Mouse (Mus musculus): ENCODE results near the gene Ahnak2.

Gene Ahnak2

DNA sequence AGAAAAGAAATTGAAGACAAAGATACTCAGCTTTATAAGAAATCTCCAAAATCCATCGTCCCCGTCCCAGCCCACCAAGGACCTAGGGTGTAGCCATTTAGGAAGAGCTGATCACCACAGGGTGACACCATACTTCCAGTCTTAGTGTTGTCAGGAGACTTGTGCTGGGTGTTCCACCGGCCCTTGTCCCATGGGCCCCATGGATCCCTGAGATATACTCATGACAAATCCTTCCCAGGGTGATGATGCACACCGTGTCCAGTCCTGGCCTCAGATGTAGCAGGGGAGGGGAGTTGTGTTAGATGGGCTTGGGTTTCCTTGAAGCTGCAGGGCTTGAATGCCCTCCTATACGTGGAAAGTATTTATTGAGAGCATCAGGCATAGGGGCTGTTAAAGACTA, 44.6 kb downstream of the Ahnak2 start:
- DNase-seq, result no peak

DNA sequence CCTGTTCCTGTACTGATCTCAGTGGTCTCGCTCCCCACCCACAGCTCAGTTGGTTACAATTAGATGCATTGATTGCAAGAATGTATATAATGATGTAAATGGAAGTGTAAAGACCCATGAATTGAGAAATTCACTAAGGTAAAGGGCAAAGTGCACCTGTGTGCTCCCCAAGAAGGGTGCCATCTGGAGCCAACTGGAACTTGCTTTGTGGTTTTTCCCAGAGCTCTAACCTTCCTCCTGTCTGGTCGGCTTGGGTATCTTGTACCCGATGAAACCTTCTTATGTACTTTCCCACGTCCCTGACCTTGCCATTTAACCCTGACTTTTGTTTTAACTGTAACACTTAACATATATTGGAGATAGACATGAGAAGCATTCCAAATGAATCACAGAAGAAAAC, 46.6 kb downstream of the Ahnak2 start:
- no peak for DNase-seq

DNA sequence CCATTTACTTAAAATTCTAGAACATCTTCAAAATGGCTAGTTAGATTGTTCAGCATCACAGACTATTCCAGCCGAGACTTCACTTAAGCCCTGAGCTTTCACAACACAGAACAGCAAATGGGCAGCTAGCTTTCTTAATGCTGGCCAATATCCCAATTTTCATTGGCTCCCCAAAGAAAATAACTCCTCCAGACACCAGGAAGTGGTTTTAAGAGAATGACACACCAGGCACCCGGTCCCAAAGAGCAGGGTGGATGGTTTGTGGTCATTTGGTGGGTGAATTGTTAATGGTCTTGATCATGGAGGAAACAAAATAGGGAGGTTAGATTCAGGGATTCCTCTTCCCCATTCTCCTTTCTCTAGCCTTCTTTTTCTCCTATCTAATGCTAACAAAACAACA, 50.1 kb downstream of the Ahnak2 start:
- DNase-seq, result no peak

DNA sequence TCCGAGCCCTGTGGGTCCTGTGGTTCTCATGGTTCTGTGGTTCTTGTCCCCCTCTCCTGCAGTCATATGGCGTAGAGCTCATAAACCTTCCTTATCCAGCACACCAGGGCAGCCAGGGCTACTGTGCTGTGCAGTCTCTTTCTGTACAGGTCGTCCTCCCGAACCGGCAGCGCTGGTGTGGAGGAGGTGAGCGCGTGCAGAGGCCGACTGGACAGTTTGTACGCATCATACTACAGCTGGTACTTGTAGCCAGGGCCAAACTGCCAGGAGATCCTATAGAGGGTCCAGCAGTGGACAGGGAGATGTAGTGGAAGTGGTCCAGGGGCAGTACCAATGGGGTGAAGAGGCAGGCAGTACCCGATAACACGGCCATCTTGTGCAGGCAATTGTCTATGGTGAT, 51.5 kb downstream of the Ahnak2 start:
- no peak for DNase-seq

DNA sequence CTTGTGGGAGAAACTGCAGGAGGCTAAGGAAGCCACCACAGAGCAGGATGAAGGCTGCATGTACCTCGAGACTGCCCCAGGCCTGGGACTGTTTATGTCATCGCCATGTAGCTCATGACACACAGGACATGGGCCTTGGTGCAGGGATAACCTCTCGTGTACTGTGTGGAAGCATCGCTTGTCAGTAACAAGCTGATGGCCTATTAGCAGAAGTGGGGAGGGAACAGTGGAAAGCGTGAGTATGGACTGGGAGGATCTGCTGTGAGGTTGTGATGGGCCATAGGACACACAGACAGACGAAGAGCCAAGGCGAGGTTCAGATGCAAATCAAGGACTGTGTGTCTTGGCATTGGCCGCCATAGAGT, 54.9 kb downstream of the Ahnak2 start:
- DNase-seq, result no peak

DNA sequence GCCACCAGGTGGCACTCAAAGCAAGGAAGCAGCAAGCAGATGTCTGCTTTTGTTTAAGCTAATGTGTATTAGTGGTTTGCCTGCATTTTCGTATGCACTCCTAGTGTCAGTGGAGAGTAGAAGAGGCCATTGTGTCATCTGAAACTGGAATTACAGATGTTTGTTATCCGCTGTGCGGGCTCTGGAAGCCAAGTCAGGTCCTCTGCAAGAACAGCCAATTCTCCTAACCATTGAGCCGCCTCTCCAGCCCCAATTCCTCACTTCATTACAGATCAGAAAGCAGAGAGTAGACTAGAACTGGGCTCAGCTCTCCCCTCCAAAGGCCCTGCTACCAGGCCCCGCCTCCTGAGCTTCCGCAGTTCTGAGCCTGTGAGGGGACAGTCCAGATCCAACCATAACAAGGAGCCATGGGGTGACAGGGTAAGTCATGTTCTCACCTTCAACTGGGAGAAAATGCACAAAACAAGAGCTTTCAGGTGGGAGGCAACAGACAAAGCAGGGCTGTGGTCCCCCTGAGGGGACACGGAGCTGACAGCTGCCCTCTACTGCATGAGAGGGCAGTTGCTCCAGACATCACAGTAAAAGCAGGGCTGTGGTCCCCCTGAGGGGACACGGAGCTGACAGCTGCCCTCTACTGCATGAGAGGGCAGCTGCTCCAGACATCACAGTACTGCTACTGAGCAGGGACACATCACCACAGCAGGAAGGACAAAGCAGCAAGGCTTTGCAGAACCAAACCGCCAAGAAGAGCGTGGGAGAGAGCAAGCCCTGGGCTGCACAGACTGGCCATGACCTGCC, 55.5 kb downstream of the Ahnak2 start:
- no peak for DNase-seq

DNA sequence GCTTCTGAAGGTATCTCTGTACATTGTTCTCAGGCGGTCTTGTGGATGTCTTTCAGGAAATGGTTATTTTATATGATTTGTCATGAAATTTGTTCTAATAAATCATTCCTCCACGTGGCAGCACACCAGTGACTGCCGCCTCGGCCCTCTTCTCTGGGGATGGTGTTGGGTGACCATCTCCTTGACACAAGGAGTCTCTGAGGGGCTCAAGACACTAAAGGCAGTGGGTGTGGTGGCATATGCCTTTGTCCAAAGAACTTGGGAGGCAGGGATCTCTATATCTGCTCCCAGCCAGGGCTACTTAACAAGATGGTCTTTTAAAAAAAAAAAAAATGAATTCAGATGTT, 56.0 kb downstream of the Ahnak2 start:
- no peak for DNase-seq

DNA sequence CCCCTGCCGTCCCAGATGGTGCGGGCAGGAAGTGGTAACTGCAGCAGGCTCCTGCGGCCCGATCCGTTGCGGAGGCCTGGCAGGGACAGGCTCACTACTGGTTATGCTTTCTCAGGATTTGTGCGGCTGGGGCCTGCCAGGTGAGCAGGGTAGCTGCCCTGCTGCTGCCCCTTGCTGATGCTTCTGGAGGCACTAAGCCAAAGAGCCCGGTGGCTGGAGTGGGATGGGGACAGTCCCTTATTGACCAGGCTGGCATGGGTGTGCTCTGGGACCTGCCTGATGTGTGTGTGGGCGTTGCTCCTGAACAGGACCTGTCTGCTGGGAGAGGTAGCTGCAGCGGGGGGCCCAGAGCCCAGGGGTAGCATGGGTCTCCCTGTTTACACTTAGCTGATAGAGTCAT, 56.7 kb downstream of the Ahnak2 start:
- no peak for DNase-seq

DNA sequence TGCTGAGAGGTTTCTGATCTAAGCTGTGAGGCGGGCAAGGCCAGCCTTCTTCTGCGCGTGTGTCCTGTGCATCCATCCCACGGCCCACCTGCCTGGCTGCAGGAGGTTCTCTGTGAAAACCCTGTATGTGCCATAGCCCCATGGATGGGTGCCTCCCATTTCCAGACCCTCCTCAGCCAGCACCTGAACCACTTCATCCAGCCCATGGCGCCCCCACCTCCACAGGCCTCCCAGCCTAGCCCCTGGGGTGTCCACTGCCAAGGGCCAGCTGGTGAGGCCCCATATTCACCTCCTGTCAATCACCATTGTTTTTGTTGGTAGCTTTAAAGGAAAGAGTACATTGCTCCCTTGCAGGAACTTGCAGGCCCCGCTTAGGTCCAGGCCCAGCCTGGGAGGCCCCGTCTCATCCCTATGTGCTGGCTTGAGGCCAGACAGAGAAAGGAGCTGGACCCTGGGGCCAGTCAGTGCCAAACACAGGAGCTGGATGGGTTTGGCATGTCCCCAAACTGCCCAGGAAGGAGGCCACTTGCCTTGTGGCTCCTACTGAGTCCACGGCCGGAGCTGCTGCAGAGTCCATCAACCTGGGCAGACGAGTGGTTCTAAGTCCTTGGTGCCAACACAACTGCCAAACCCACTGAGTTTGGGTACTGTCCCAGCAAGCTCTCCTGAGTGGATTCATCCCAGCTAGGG, 57.4 kb downstream of the Ahnak2 start:
- DNase-seq, result no peak

DNA sequence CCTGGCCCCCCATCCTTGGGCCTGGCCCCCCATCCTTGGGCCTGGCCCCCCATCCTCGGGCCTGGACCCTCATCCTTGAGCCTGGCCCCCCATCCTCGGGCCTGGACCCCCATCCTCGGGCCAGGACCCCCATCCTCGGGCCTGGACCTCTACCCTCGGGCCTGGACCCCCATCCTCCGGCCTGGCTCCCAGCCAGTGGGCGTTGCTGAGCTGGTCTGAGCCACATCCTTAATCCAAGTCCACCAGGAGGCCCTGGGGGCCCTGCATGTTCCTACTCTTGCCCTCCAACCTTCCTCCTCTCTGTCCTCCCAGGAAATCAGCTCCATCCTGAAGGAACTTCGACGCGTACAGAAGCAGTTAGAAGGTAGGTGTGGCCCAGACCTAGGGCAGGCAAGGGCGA, 58.2 kb downstream of the Ahnak2 start:
- DNase-seq, result no peak

DNA sequence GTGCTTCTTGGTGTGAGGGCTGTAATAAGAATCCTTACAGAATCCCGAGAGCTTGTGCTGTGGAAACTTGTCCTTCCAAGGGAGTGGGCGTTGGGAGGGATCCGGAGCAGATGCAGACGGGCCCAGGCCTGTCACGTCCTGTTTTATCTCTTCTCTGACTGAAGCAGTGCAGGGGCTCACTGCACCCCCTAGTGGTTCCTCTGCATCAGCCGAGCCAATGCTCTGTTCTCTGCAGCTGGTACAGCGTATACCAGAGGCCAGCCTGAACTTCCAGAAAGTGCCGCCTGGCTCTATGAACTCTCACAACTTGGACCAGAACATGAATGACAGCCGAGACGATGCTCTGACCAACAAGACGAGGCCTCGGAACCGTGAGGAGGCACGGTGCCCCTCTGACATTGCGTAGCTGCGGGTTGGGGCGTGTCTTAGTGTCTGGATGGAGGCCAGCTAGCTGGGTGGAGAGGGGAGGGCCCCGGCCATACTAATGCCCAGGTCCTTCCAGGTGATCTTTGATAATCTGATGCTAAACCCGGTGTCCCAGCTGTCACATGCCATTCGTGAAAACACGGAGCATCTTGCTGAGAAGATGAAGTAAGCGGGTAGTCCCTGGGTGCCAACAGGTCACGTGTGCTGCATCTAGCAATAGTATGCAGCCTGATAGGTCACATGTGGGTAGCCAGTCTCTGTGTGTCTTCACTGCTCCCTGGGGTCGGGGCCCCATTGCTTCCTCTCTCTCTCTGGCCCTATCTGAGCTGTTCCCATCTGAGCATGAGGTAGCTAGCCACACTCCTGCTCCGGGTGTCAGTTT, 59.1 kb downstream of the Ahnak2 start:
- DNase-seq, result peak; percentile 64 to 80

DNA sequence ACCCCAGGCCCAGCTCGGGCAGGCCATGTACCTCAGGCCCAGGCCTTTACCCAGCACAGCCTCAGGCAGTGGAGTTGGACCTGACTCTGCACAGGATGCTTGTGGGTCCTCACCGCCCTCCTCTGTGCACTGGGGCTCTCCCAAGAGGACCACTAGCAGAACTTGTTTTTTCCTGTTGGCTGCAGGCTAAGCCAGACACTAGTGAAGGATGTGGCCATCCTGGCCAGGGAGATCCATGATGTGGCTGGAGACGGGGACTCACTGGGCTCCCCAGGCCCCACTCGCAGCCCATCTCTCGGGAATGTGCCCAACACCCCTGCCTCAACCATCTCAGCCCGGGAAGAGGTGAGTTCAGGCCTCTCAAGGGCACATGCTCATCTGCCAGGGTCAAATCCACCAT, 59.7 kb downstream of the Ahnak2 start:
- DNase-seq, result no peak

DNA sequence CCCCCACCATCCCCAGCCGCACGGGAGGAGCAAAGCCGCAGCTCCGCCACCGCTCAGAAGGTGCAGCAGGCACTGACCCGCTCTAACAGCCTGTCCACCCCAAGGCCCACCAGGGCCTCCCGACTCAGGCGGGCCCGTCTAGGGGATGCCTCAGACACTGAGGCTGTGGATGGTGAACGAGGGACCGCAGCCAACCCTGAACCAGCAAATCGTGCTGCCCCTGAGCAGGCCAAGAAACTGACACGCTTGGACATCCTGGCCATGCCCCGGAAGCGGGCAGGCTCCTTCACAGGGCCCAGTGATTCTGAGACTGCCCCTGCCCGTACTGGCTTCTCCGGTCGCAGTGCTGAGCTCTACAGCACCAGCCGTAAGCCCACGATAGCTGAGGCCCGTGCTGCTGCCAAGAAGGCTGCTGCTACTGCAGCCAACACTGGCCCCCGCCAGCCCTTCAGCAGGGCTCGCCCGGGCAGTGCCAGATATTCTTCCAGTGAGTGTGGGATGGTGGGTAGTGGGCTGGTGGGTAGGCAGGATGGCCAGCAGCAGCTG, 63.4 kb downstream of the Ahnak2 start:
- no peak for DNase-seq

DNA sequence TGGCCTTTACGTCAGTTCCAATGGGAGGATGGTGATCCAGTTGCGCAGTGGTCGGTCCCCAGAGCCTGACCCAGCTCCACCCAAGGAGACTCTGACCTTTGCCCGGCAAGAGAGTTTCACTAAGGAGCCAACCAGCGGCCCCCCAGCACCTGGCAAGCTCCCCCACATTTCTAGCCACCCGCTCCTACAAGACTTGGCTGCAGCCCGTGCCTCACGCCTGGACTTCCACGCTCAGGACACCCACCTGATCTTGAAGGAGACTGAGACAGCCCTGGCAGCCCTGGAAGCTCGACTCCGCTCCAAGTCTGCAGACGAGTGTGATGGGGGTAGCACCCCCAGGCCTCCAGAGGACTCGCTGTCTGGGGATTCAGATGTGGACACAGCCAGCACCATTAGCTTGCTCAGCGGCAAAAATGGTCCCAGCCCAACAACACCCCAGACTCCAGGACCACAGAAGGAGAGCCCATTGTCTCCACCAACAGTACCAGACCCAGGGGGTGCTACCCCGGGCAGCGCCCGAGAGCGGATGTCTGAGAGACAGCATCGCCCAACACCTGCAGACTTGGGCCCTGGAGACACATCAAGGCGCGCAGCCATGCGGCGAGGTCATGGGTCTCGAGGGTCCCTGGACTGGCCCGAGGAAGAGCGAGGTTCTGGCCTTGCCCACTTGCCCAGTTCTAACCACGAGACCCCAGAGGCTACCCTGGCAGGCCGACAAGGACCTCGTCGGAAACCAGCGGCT, 64.0 kb downstream of the Ahnak2 start:
- no peak for DNase-seq

DNA sequence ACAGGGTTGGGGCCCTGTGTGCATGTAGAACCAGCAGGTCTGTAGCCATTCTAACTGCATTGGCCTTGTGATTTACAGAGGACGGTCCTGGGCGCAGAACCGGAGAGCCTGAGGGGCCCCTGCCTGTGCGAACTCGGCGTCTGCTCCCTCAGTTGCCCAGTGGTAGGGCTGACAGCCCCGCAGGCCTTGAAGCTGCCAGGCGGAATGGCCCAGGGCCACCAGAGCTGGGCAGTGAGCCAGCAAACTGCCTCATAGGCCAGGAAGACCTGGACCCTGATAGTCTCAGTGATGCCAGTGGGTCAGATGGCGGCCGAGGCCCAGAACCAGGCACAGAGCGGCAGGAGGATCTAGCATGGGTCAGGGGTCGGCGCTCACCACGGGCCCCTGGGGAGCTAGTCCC, 64.7 kb downstream of the Ahnak2 start:
- DNase-seq, result peak; percentile 66 to 78

DNA sequence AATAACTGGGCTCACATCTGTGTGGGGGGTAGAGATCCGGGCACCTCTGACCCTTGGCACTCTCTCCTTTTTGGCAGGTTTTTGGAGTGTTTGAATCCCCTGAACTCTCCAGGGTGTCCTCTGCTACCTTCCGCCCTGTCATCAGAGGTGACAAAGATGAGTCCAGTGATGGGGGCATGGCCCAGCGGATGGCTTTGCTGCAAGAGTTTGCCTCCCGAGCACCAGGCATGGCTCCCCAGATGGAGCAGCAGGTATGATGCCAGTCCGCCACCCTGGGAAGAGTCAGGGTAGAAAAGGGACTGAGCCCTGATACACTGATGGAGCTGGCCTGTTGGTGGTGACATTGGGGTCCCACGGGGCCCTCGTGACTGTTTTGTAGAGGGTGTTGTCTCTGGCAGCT, 65.4 kb downstream of the Ahnak2 start:
- no peak for DNase-seq

DNA sequence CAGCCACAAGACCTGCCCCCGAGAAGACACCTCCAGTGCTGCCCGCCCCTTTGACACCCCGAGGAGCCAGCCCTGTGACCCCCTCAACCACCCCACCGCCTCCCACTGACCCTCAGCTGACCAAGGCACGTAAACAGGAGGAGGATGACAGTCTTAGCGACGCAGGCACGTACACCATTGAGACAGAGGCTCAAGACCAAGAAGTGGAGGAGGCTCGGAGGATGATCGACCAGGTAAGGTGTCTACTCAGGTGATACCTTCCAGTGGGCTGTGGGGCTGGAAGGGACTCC, 65.9 kb downstream of the Ahnak2 start:
- DNase-seq, result no peak

DNA sequence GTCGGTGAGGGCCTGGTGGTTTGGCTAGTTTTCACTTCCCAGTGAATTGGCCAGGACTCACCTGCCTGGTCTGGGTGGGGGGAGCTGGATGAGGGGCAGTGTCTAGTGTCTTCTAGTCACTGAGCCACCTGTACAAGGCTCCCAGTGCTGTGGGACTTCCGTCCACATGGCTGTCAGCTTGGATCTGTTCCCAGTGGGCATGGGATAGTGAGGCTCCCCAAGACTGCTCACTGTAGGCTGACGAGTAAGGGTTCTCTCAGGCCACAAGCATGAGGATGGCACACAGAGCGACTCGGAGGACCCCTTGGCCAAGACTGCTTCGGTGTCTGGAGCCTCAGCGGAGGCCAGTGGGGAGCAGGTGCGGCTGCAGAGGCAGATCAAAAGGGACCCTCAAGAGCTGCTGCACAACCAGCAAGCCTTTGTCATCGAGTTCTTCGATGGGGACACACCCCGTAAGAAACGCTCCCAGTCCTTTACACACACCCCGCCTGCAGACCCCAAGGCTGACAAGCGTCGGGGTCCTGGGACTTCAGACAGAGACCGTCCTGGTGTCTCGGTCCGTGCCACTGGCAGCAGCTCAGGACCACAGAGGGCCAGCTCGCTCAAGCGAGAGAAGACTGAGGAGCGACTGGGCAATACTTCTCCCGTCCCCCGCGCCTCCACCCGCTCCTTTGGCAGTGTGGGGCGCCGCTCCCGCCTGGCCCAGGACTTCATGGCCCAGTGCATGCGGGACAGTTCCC, 66.4 kb downstream of the Ahnak2 start:
- DNase-seq, result no peak

DNA sequence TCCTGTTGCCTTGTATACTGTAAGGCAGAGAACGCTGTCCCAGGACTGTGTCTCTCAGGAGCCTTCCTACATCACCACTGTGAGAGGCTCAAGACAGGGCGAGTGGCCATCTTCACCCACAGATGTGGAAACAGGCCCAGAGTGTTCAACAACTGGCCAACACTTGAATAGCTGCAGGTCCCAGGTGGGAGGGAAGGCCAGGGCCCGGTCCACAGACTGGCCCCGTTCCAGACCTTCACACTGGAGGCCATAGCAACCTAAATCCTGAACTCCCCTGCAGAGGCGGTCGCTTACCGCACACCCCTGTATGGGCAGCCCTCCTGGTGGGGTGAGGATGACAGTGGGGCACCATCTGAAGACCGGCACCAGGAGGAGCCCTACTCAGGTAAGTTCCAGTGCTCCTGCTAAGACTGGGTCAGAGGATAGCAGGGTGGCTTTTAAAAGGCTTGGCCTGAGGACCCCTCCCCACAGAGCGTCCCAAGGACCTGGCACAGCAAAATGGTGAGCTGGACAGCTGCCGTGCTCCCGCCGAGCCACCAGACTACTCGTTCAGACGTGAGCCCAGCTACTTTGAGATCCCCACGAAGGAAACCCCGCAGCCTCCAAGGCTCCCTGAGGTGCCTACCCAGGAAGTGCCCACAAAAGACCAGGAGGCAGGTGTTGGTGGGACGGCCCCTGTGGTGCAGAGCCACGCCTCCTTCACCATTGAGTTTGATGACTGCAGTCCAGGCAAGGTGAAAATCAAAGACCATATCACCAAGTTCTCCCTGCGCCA, 67.4 kb downstream of the Ahnak2 start:
- DNase-seq, result no peak

DNA sequence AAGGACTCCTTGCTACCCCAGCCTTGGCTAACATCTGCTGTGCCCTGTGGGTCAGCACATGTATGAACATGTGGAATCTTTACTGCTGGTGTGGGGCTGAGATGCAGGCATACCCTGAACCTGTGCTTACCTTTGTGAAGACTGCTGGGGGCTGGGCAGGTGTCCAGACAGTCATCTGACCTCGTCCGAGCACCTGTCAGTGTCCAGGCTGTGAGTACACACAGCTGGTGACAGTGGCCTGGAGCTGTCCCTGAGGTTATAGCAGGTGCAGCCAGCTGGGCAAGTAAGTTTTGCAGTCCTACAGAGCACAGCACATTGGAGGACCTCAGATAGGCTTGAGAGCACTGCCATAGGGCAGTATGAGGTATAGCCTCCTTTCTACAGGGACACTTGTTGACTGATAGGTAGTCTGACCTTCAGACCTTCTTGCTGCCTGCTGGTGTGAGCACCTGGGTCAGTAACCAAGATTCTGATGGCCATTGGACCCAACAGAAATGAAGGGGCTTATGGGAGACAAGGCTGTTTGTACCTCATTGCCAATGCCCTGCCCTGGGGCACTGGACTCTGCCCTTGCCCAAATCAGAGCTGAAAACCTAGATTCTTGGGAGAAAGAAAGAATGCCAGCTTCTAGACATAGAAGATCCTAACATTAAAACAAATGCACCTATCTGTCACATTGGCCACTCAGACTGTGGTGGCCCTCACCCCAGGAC, 68.2 kb downstream of the Ahnak2 start:
- peak; percentile 66 to 79 for DNase-seq

DNA sequence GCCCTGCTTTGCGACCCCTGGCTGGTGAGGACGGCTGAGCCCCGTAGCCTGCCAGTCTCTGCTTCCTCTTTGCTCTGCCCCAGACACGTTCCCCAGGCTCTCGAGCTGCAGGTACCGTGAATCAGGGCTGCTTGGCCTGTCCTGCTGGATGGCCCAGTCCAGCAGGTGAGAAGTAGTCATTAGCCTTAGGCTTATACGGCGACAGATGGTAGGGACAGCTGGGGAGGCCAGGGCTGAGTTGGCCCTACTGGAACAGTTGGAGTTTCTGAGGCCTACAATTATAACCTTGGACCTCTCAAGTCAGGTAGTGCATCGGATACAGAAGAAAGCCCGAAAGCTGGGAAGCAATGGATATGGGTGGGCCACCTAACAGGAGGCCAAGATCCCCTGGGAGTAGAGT, 69.9 kb downstream of the Ahnak2 start:
- DNase-seq, result no peak
